Mouse (Mus musculus): Measurements from ENCODE around the gene Atg10. TPM values are rescaled to one million over a fixed set of nuclear protein-coding genes. Genes with fewer than 3 reads are reported as not detected.
A peak's percentile ranks its signal among the peaks of the same experiment; 100 is the strongest.

The Atg10 gene
- polyA plus RNA-seq, 1 experiment from 2014 or later, result 13.3 TPM

GRCm38 (mm10) chr13:91179174-91179899 is 44.4 kb downstream of the Atg10 start:
- Histone ChIP-seq H3K4me1 (ENCODE audit: insufficient read depth, low read length) (no peaks in the 10 kb centered on the region), H3K4me2 (replicated peaks; ENCODE audit: low read depth, low read length) (no peak overlapping the region), H3K27ac (ENCODE audit: low read length) (no peak overlapping the region), H3K9ac (replicated peaks; ENCODE audit: low read length) (no peak overlapping the region), H3K4me3 (ENCODE audit: low read length) (no peak overlapping the region), H3K27me3 (ENCODE audit: insufficient read depth, low read length) (no peaks in the 10 kb centered on the region), H3K9me3 (ENCODE audit: low read length) (no peaks in the 10 kb centered on the region), H3K36me3 (ENCODE audit: insufficient read depth, low read length) (no peaks in the 10 kb centered on the region)
- WGBS, result 78% methylated on average over 8 of the region's 8 CpGs
- ATAC-seq (ENCODE audit: low FRiP score, low TSS enrichment), result no peak

- Histone ChIP-seq H3K27me3 (ENCODE audit: insufficient read depth, low read length) (no peaks in the 10 kb centered on the region), H3K36me3 (ENCODE audit: insufficient read depth, low read length) (no peaks in the 10 kb centered on the region), H3K4me3 (ENCODE audit: low read length) (no peak overlapping the region), H3K9me3 (ENCODE audit: low read length) (no peaks in the 10 kb centered on the region), H3K27ac (ENCODE audit: low read length) (no peak overlapping the region), H3K9ac (replicated peaks; ENCODE audit: low read length) (no peak overlapping the region), H3K4me2 (replicated peaks; ENCODE audit: low read depth, low read length) (no peak overlapping the region), H3K4me1 (ENCODE audit: insufficient read depth, low read length) (no peaks in the 10 kb centered on the region)
- ATAC-seq (ENCODE audit: low FRiP score, low TSS enrichment), result peak; percentile 27; the same call in 1 of the 2 replicates
- 57% methylated on average over 9 of the region's 9 CpGs for WGBS
Observed at GRCm38 (mm10) chr13:91178428-91179160, 45.2 kb downstream of the Atg10 start.

GRCm38 (mm10) chr13:91175347-91175746 is 48.4 kb downstream of the Atg10 start:
- ATAC-seq (ENCODE audit: low FRiP score, low TSS enrichment), result no peak
- WGBS, result 80% methylated on average over 3 of the region's 3 CpGs
- H3K4me3 ChIP-seq (ENCODE audit: low read length), result no peak overlapping the region
- H3K27ac ChIP-seq (ENCODE audit: low read length), result no peak overlapping the region
- no peaks in the 10 kb centered on the region for H3K4me1 ChIP-seq (ENCODE audit: insufficient read depth, low read length)
- no peaks in the 10 kb centered on the region for H3K27me3 ChIP-seq (ENCODE audit: insufficient read depth, low read length)
- no peak overlapping the region for H3K9ac ChIP-seq (replicated peaks; ENCODE audit: low read length)
- no peaks in the 10 kb centered on the region for H3K36me3 ChIP-seq (ENCODE audit: insufficient read depth, low read length)
- H3K4me2 ChIP-seq (replicated peaks; ENCODE audit: low read depth, low read length), result no peak overlapping the region
- H3K9me3 ChIP-seq (ENCODE audit: low read length), result no peaks in the 10 kb centered on the region

- H3K9me3 ChIP-seq (ENCODE audit: low read length), result no peaks in the 10 kb centered on the region
- no peaks in the 10 kb centered on the region for H3K36me3 ChIP-seq (ENCODE audit: insufficient read depth, low read length)
- H3K4me2 ChIP-seq (replicated peaks; ENCODE audit: low read depth, low read length), result no peak overlapping the region
- no peaks in the 10 kb centered on the region for H3K4me1 ChIP-seq (ENCODE audit: insufficient read depth, low read length)
- no peak for ATAC-seq (ENCODE audit: low FRiP score, low TSS enrichment)
- H3K27me3 ChIP-seq (ENCODE audit: insufficient read depth, low read length), result no peaks in the 10 kb centered on the region
- WGBS, result 80% methylated on average over 15 of the region's 15 CpGs
- no peak overlapping the region for H3K4me3 ChIP-seq (ENCODE audit: low read length)
- no peak overlapping the region for H3K27ac ChIP-seq (ENCODE audit: low read length)
- no peak overlapping the region for H3K9ac ChIP-seq (replicated peaks; ENCODE audit: low read length)
Observed at GRCm38 (mm10) chr13:91171766-91172491, 51.8 kb downstream of the Atg10 start.

GRCm38 (mm10) chr13:91171205-91171604 is 52.6 kb downstream of the Atg10 start:
- 87% methylated on average over 5 of the region's 5 CpGs for WGBS
- Histone ChIP-seq H3K4me2 (replicated peaks; ENCODE audit: low read depth, low read length) (no peak overlapping the region), H3K9me3 (ENCODE audit: low read length) (no peaks in the 10 kb centered on the region)

GRCm38 (mm10) chr13:91169529-91170319 is 54.0 kb downstream of the Atg10 start:
- no peak for ATAC-seq (ENCODE audit: low FRiP score, low TSS enrichment)
- Histone ChIP-seq H3K9me3 (ENCODE audit: low read length) (no peaks in the 10 kb centered on the region), H3K9ac (replicated peaks; ENCODE audit: low read length) (no peak overlapping the region), H3K36me3 (ENCODE audit: insufficient read depth, low read length) (no peaks in the 10 kb centered on the region), H3K4me3 (ENCODE audit: low read length) (no peak overlapping the region), H3K27me3 (ENCODE audit: insufficient read depth, low read length) (no peaks in the 10 kb centered on the region), H3K4me2 (replicated peaks; ENCODE audit: low read depth, low read length) (no peak overlapping the region), H3K4me1 (ENCODE audit: insufficient read depth, low read length) (no peaks in the 10 kb centered on the region), H3K27ac (ENCODE audit: low read length) (no peak overlapping the region)
- 75% methylated on average over 17 of the region's 17 CpGs for WGBS

More at GRCm38 (mm10) chr13:91171205-91171604, 52.6 kb downstream of the Atg10 start:
- Histone ChIP-seq H3K27me3 (ENCODE audit: insufficient read depth, low read length) (no peaks in the 10 kb centered on the region), H3K27ac (ENCODE audit: low read length) (no peak overlapping the region), H3K4me1 (ENCODE audit: insufficient read depth, low read length) (no peaks in the 10 kb centered on the region), H3K4me3 (ENCODE audit: low read length) (no peak overlapping the region), H3K9ac (replicated peaks; ENCODE audit: low read length) (no peak overlapping the region), H3K36me3 (ENCODE audit: insufficient read depth, low read length) (no peaks in the 10 kb centered on the region)
- ATAC-seq (ENCODE audit: low FRiP score, low TSS enrichment), result no peak

GRCm38 (mm10) chr13:91168486-91168885 is 55.3 kb downstream of the Atg10 start:
- no peaks in the 10 kb centered on the region for H3K36me3 ChIP-seq (ENCODE audit: insufficient read depth, low read length)
- no peak overlapping the region for H3K27ac ChIP-seq (ENCODE audit: low read length)
- no peaks in the 10 kb centered on the region for H3K4me1 ChIP-seq (ENCODE audit: insufficient read depth, low read length)
- no peaks in the 10 kb centered on the region for H3K27me3 ChIP-seq (ENCODE audit: insufficient read depth, low read length)
- ATAC-seq (ENCODE audit: low FRiP score, low TSS enrichment), result no peak
- no peak overlapping the region for H3K4me3 ChIP-seq (ENCODE audit: low read length)
- no peaks in the 10 kb centered on the region for H3K9me3 ChIP-seq (ENCODE audit: low read length)
- WGBS, result 65% methylated on average over 4 of the region's 4 CpGs
- no peak overlapping the region for H3K4me2 ChIP-seq (replicated peaks; ENCODE audit: low read depth, low read length)
- H3K9ac ChIP-seq (replicated peaks; ENCODE audit: low read length), result no peak overlapping the region

DNA sequence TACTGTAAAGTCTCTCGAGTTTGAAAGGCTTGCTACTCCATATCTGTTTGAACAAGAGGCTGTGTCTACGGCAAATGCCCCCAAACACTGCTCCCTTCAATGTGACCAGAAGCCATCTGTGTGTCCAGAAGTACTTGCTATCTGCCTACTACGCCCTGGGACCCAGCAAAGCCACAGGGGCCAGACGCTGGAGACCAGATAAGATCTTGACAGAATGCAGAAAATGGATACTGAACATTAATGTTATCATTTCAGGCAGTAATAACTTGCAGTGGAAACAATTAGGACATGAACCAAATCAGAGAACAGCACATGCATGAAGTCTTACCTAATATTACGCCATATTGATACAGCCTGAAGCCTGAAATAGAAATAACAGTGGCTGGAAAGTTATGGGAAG is 56.2 kb downstream of the Atg10 start:
- no peaks in the 10 kb centered on the region for H3K4me1 ChIP-seq (ENCODE audit: insufficient read depth, low read length)
- no peaks in the 10 kb centered on the region for H3K36me3 ChIP-seq (ENCODE audit: insufficient read depth, low read length)
- no peak for ATAC-seq (ENCODE audit: low FRiP score, low TSS enrichment)
- WGBS, result 74% methylated on average over 5 of the region's 5 CpGs
- H3K27me3 ChIP-seq (ENCODE audit: insufficient read depth, low read length), result no peaks in the 10 kb centered on the region
- H3K4me2 ChIP-seq (replicated peaks; ENCODE audit: low read depth, low read length), result no peak overlapping the region
- H3K27ac ChIP-seq (ENCODE audit: low read length), result no peak overlapping the region
- H3K4me3 ChIP-seq (ENCODE audit: low read length), result no peak overlapping the region
- no peak overlapping the region for H3K9ac ChIP-seq (replicated peaks; ENCODE audit: low read length)
- H3K9me3 ChIP-seq (ENCODE audit: low read length), result no peaks in the 10 kb centered on the region

DNA sequence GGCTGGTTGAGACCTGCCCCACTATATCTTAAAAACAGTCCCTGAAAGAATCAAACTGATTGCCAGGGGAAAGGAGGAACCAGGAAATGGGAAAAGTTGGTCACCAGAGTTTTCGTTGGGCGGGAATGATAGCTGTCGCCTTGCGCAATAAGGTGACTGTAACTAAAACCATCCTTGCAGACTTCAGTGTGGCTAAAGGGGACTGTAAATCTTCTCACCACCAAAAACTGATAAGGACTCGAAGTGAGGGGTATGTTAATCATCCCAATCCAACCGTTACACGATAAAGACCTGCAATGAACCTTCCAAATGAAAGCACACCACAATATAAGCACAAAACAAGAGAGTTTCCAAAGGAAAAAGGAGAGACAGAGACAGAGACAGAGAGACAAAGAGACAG is 57.5 kb downstream of the Atg10 start:
- Histone ChIP-seq H3K9ac (replicated peaks; ENCODE audit: low read length) (no peak overlapping the region), H3K4me3 (ENCODE audit: low read length) (no peak overlapping the region), H3K4me1 (ENCODE audit: insufficient read depth, low read length) (no peaks in the 10 kb centered on the region), H3K36me3 (ENCODE audit: insufficient read depth, low read length) (no peaks in the 10 kb centered on the region), H3K9me3 (ENCODE audit: low read length) (no peaks in the 10 kb centered on the region), H3K4me2 (replicated peaks; ENCODE audit: low read depth, low read length) (peak overlapping the region; percentile 9; the same call in 1 of the 2 replicates), H3K27ac (ENCODE audit: low read length) (no peak overlapping the region), H3K27me3 (ENCODE audit: insufficient read depth, low read length) (no peaks in the 10 kb centered on the region)
- 66% methylated on average over 7 of the region's 7 CpGs for WGBS
- no peak for ATAC-seq (ENCODE audit: low FRiP score, low TSS enrichment)

Data from kidney, embryonic 16.5 days (tissue).